In the genomic region with DNA sequence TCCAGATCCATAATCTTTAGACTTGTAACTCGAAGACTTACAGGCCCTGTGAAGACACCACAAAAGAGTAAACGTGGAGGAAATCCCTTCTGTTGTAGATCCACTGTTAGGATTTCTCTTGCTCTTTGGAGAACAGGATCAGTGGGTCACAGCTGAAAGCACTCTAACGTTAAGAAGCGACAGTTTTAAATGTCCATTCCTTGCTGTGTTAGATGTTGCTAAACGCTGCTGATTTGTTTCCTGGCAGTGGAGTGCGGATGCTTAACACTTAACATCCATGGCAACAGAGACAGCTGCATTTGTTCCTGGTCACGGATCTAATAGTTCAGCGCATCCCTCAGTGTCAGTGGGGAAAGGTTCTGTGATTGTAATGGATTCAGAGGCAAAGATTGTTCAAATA, we compare ENCODE assay signal across 27 mouse cellular contexts. TPM values are rescaled to one million over a fixed set of nuclear protein-coding genes. Genes with fewer than 3 reads are reported as not detected.
DNase-seq lines count a peak whose midpoint lies in the region; ATAC-seq and TF ChIP-seq lines count a peak whose summit lies in the region.
"Had no signal": no experiment of that assay in that cellular context is flagged by ENCODE, and none has a peak within 500 bp of the region (broad histone marks: within the 10 kb centered on the region; RNA-seq: fewer than 3 reads in every experiment).

No protein-coding gene starts in this region.

- H3K9ac ChIP-seq in hindbrain, embryonic 13.5 days: no peak overlapping the region
- H3K9ac ChIP-seq in hindbrain, embryonic 11.5 days (ENCODE audit: low read depth, low read length): no peak overlapping the region
- H3K9ac ChIP-seq in kidney, postnatal 0 days (ENCODE audit: low read depth, low read length): no peak overlapping the region
- H3K9ac ChIP-seq: embryonic facial prominence, embryonic 15.5 days; heart, embryonic 15.5 days; intestine, embryonic 15.5 days had no signal

- 0 out of 2 replicates have a peak overlapping the region, but pooled peaks have one; percentile 1 for H3K27ac ChIP-seq in hindbrain, embryonic 13.5 days
- H3K27ac ChIP-seq in hindbrain, embryonic 11.5 days (ENCODE audit: low read depth, low read length): no peak overlapping the region
- H3K27ac ChIP-seq in kidney, postnatal 0 days: no peak overlapping the region
- H3K27ac ChIP-seq: embryonic facial prominence, embryonic 15.5 days; forebrain, embryonic 10.5 days; heart, adult 2 months; heart, embryonic 15.5 days; intestine, embryonic 15.5 days had no signal

- peak; percentile 9 for DNase-seq in embryo, embryonic 10 days (ENCODE audit: low spot score)
- no peak for DNase-seq in embryo, embryonic 9.5 days (ENCODE audit: extremely low spot score)
- no peak for DNase-seq in hindbrain, embryonic 11.5 days (ENCODE audit: low spot score)
- DNase-seq in kidney, postnatal 0 days (ENCODE audit: low spot score): peak; percentile 63
- no peak for DNase-seq in kidney, adult 9 months
- peak; percentile 19 for DNase-seq in lung, postnatal 10 days
- no peak for DNase-seq in lung, adult 2 months
- DNase-seq: adrenal gland, adult 8-10 months; adrenal gland, postnatal 36 days; B cell, adult 2 months; cerebellum, adult 11 months; cerebellum, adult 8-10 months; cerebellum, postnatal 14 days; gastrocnemius, postnatal 10 days; heart, adult 2 months; heart, postnatal 14 days had no signal

- no peaks in the 10 kb centered on the region for H3K9me3 ChIP-seq in hindbrain, embryonic 13.5 days
- H3K9me3 ChIP-seq in hindbrain, embryonic 11.5 days (ENCODE audit: control insufficient read depth, low read length): no peaks in the 10 kb centered on the region
- no peaks in the 10 kb centered on the region for H3K9me3 ChIP-seq in kidney, postnatal 0 days (replicated peaks; ENCODE audit: low read length)
- H3K9me3 ChIP-seq: embryonic facial prominence, embryonic 15.5 days; forebrain, embryonic 10.5 days; G1E; heart, embryonic 15.5 days; intestine, embryonic 15.5 days had no signal

- H3K4me1 ChIP-seq in hindbrain, embryonic 13.5 days (replicated peaks): peaks cover 8% of the 10 kb centered on the region
- H3K4me1 ChIP-seq in hindbrain, embryonic 11.5 days (replicated peaks; ENCODE audit: control insufficient read depth, insufficient read depth, low read length): no peaks in the 10 kb centered on the region
- H3K4me1 ChIP-seq in kidney, postnatal 0 days (replicated peaks; ENCODE audit: insufficient read depth, low read length): no peaks in the 10 kb centered on the region
- H3K4me1 ChIP-seq in lung, adult 2 months (ENCODE audit: control insufficient read depth, insufficient read depth, low read length): no peaks in the 10 kb centered on the region
- H3K4me1 ChIP-seq: forebrain, embryonic 10.5 days; intestine, embryonic 15.5 days had no signal

- TF ChIP-seq CTCF in kidney, postnatal 0 days (IDR thresholded peaks at IDR 0.05; ENCODE audit: low read depth): no peak
- no peak for TF ChIP-seq CTCF in lung, adult 2 months (IDR thresholded peaks at IDR 0.05; ENCODE audit: insufficient read depth, low read length)

- no peak for TF ChIP-seq POLR2A in lung, adult 2 months (IDR thresholded peaks at IDR 0.05; ENCODE audit: borderline replicate concordance, extremely low read depth, low read depth, low read length)

- ATAC-seq in hindbrain, embryonic 13.5 days (ENCODE audit: low FRiP score): no peak
- ATAC-seq in hindbrain, embryonic 11.5 days (ENCODE audit: low FRiP score): no peak
- no peak for ATAC-seq in kidney, postnatal 0 days (replicated peaks; ENCODE audit: low FRiP score, low read depth)
- ATAC-seq: CD4-positive, CD25-positive, alpha-beta regulatory T cell, adult 4 months; forebrain, embryonic 16.5 days; intestine, embryonic 15.5 days had no signal

- no peak overlapping the region for H3K4me2 ChIP-seq in hindbrain, embryonic 13.5 days
- H3K4me2 ChIP-seq in hindbrain, embryonic 11.5 days (replicated peaks; ENCODE audit: low read depth, low read length): no peak overlapping the region
- no peak overlapping the region for H3K4me2 ChIP-seq in kidney, postnatal 0 days (ENCODE audit: low read length)
- H3K4me2 ChIP-seq: embryonic facial prominence, embryonic 15.5 days; heart, embryonic 11.5 days; heart, embryonic 15.5 days; intestine, embryonic 15.5 days had no signal

- H3K36me3 ChIP-seq in hindbrain, embryonic 13.5 days: no peaks in the 10 kb centered on the region
- no peaks in the 10 kb centered on the region for H3K36me3 ChIP-seq in hindbrain, embryonic 11.5 days (ENCODE audit: control insufficient read depth, insufficient read depth, low read length)
- no peaks in the 10 kb centered on the region for H3K36me3 ChIP-seq in kidney, postnatal 0 days (ENCODE audit: insufficient read depth, low read length)
- H3K36me3 ChIP-seq: embryonic facial prominence, embryonic 15.5 days; forebrain, embryonic 10.5 days; G1E; heart, embryonic 15.5 days; intestine, embryonic 15.5 days had no signal

- H3K4me3 ChIP-seq in hindbrain, embryonic 13.5 days: no peak overlapping the region
- H3K4me3 ChIP-seq in hindbrain, embryonic 11.5 days (ENCODE audit: low read depth, low read length): no peak overlapping the region
- H3K4me3 ChIP-seq in kidney, postnatal 0 days (replicated peaks; ENCODE audit: low read depth, low read length): no peak overlapping the region
- no peak overlapping the region for H3K4me3 ChIP-seq in lung, adult 2 months (replicated peaks; ENCODE audit: extremely low read depth, low read depth, low read length)
- H3K4me3 ChIP-seq: embryonic facial prominence, embryonic 15.5 days; erythroblast, embryonic 14.5 days; forebrain, embryonic 10.5 days; heart, adult 2 months; heart, embryonic 15.5 days; intestine, embryonic 15.5 days had no signal

- no peaks in the 10 kb centered on the region for H3K27me3 ChIP-seq in hindbrain, embryonic 13.5 days
- no peaks in the 10 kb centered on the region for H3K27me3 ChIP-seq in hindbrain, embryonic 11.5 days (ENCODE audit: control insufficient read depth, insufficient read depth, low read length)
- no peaks in the 10 kb centered on the region for H3K27me3 ChIP-seq in kidney, postnatal 0 days (ENCODE audit: insufficient read depth, low read length)
- H3K27me3 ChIP-seq: embryonic facial prominence, embryonic 15.5 days; heart, embryonic 15.5 days; intestine, embryonic 15.5 days had no signal

- WGBS in hindbrain, embryonic 13.5 days: 41% methylated on average over 8 of the region's 8 CpGs
- 60% methylated on average over 8 of the region's 8 CpGs for WGBS in hindbrain, embryonic 11.5 days
- 41% methylated on average over 8 of the region's 8 CpGs for WGBS in kidney, postnatal 0 days
- 56% methylated on average over 8 of the region's 8 CpGs for WGBS in lung, adult 2 months

RNA-seq across cellular contexts. Expression of a gene that starts 6.2 kb away (rescaled TPM):
- 0.19 and 0.35 TPM in 2 replicates for polyA plus RNA-seq in hindbrain, embryonic 13.5 days (2015; fragmentation: Nextera tagmentation; extraction: Ambion mirVana)
- polyA plus RNA-seq in hindbrain, embryonic 11.5 days (2014; fragmentation: Nextera tagmentation; extraction: Ambion mirVana): not detected in 2 replicates
- polyA plus RNA-seq in kidney, postnatal 0 days (2015; fragmentation: Nextera tagmentation; extraction: Ambion mirVana): 0.08 and 0.09 TPM in 2 replicates
- not detected in 2 replicates for polyA plus RNA-seq in lung, adult 2 months (2012; rRNA removed)
- polyA plus RNA-seq: CD4-positive, CD25-positive, alpha-beta regulatory T cell, adult 4 months; erythroblast, embryonic 14.5 days; forebrain, embryonic 10.5 days; forebrain, embryonic 16.5 days; G1E; heart, adult 2 months; heart, embryonic 11.5 days; heart, embryonic 15.5 days; intestine, embryonic 15.5 days had no signal

RNA-seq across cellular contexts. Expression of a gene that starts 21.2 kb away (rescaled TPM):
- polyA plus RNA-seq in hindbrain, embryonic 13.5 days (2015; fragmentation: Nextera tagmentation; extraction: Ambion mirVana): 0.13 and 0.21 TPM in 2 replicates
- polyA plus RNA-seq in hindbrain, embryonic 11.5 days (2014; fragmentation: Nextera tagmentation; extraction: Ambion mirVana): 0.12 and 0.24 TPM in 2 replicates
- not detected in 2 replicates for polyA plus RNA-seq in kidney, postnatal 0 days (2015; fragmentation: Nextera tagmentation; extraction: Ambion mirVana)
- not detected in 2 replicates for polyA plus RNA-seq in lung, adult 2 months (2012; rRNA removed)
- polyA plus RNA-seq: CD4-positive, CD25-positive, alpha-beta regulatory T cell, adult 4 months; erythroblast, embryonic 14.5 days; forebrain, embryonic 10.5 days; frontal cortex, adult 2 months; G1E; heart, adult 2 months; heart, embryonic 11.5 days; heart, embryonic 15.5 days had no signal

RNA-seq across cellular contexts. Expression of a gene that starts 31.5 kb away (rescaled TPM):
- polyA plus RNA-seq in hindbrain, embryonic 13.5 days (2015; fragmentation: Nextera tagmentation; extraction: Ambion mirVana): 0.09 TPM in 1 of 2 replicates, not detected in the other
- polyA plus RNA-seq in hindbrain, embryonic 11.5 days (2014; fragmentation: Nextera tagmentation; extraction: Ambion mirVana): 0.10 TPM in 1 of 2 replicates, not detected in the other
- not detected in 2 replicates for polyA plus RNA-seq in kidney, postnatal 0 days (2015; fragmentation: Nextera tagmentation; extraction: Ambion mirVana)
- polyA plus RNA-seq in lung, adult 2 months (2012; rRNA removed): not detected in 2 replicates
- polyA plus RNA-seq: CD4-positive, CD25-positive, alpha-beta regulatory T cell, adult 4 months; erythroblast, embryonic 14.5 days; forebrain, embryonic 10.5 days; frontal cortex, adult 2 months; G1E; heart, adult 2 months; heart, embryonic 11.5 days; heart, embryonic 15.5 days had no signal

RNA-seq across cellular contexts. Expression of a gene that starts 34.4 kb away (rescaled TPM):
- polyA plus RNA-seq in hindbrain, embryonic 13.5 days (2015; fragmentation: Nextera tagmentation; extraction: Ambion mirVana): not detected in 2 replicates
- not detected in 2 replicates for polyA plus RNA-seq in hindbrain, embryonic 11.5 days (2014; fragmentation: Nextera tagmentation; extraction: Ambion mirVana)
- not detected in 2 replicates for polyA plus RNA-seq in kidney, postnatal 0 days (2015; fragmentation: Nextera tagmentation; extraction: Ambion mirVana)
- polyA plus RNA-seq in lung, adult 2 months (2012; rRNA removed): not detected in 2 replicates
- polyA plus RNA-seq: CD4-positive, CD25-positive, alpha-beta regulatory T cell, adult 4 months; erythroblast, embryonic 14.5 days; forebrain, embryonic 10.5 days; forebrain, embryonic 16.5 days; frontal cortex, adult 2 months; G1E; heart, adult 2 months; heart, embryonic 11.5 days; heart, embryonic 15.5 days; intestine, embryonic 15.5 days had no signal

RNA-seq across cellular contexts. Expression of a gene that starts 58.2 kb away (rescaled TPM):
- polyA plus RNA-seq in hindbrain, embryonic 13.5 days (2015; fragmentation: Nextera tagmentation; extraction: Ambion mirVana): 0.43 and 0.47 TPM in 2 replicates
- polyA plus RNA-seq in hindbrain, embryonic 11.5 days (2014; fragmentation: Nextera tagmentation; extraction: Ambion mirVana): 0.39 and 0.60 TPM in 2 replicates
- polyA plus RNA-seq in kidney, postnatal 0 days (2015; fragmentation: Nextera tagmentation; extraction: Ambion mirVana): 0.32 TPM in 1 of 2 replicates, not detected in the other
- polyA plus RNA-seq in lung, adult 2 months (2012; rRNA removed): 0.11 and 0.15 TPM in 2 replicates
- polyA plus RNA-seq: CD4-positive, CD25-positive, alpha-beta regulatory T cell, adult 4 months; erythroblast, embryonic 14.5 days; forebrain, embryonic 16.5 days; frontal cortex, adult 2 months; G1E; heart, adult 2 months; heart, embryonic 15.5 days had no signal

Comparison
In these comparisons a context has a peak if more than half of its experiments do, and no peak if none do; other contexts are left out.
1. DNase-seq: peak in embryo, embryonic 10 days (single experiment), kidney, postnatal 0 days (single experiment) and lung, postnatal 10 days (single experiment); none in embryo, embryonic 9.5 days (single experiment), hindbrain, embryonic 11.5 days (single experiment), kidney, adult 9 months (single experiment) and lung, adult 2 months (single experiment).